Mouse (Mus musculus) WW6 (cell line): ENCODE measurements at regions not wholly inside any gene's neighbourhood (a gene's known extent, or its start where the extent isn't known, plus 50 kb on each side); places are given as distances from the start of the nearest gene placed in this dataset.

Experiments
- DNase-seq: peaks from one replicate; pipeline ENCODE4 v3.0.0-alpha.2; 2013; ENCODE audit warnings: low read depth, low spot score

DNA sequence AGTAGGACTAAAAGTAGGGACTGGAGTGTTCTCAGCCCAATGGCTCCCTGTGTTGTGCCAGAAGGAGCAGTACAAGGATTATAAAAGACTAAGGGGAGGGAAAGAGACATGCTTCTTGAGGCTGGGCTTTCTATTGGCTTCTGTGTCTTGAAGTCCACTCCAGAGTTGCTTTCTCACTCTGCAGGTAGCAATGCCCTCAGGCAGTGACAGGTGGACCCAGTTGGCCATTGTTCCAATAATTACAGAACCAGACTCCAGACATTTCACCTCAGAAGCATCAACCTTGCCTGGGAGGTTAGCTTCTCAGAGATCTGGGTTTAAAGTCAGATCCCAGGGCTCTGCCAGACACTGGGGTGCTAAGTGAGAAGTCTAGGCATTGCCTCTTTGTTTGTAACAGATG, 136.3 kb upstream of the Tll1 start:
- no peak for DNase-seq

DNA sequence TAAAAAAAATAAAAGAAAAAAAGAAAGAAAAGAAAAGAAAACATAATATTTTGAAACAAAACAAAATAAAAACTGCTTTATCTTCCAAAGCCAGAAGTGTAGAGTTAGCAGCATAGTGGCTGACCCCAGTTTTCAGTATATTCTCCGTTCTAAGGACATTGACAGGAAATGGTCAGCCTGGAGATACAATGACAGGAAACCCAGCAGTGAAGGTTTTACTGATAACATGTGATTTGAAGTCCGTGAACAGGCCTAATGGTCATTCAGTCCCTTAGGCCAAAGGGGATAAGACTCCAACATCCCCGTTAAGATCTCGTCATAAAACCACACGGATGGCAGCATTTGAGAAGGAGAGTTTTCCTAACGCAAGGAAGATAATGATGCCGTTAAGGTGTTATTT, 131.3 kb upstream of the Tll1 start:
- no peak for DNase-seq

- no peak for DNase-seq
Observed at GRCm38 (mm10) chr8:64336546-64336945, 130.5 kb upstream of the Tll1 start.

- DNase-seq = no peak
Observed at GRCm38 (mm10) chr8:64335495-64335894, 129.4 kb upstream of the Tll1 start.

GRCm38 (mm10) chr8:64323985-64324384, 117.9 kb upstream of the Tll1 start:
- DNase-seq = no peak

- no peak for DNase-seq
Observed at GRCm38 (mm10) chr8:64320343-64320742, 114.3 kb upstream of the Tll1 start.

- DNase-seq = no peak
Observed at GRCm38 (mm10) chr8:64319220-64319820, 113.2 kb upstream of the Tll1 start.

GRCm38 (mm10) chr8:64318524-64319219, 112.6 kb upstream of the Tll1 start:
- no peak for DNase-seq

DNA sequence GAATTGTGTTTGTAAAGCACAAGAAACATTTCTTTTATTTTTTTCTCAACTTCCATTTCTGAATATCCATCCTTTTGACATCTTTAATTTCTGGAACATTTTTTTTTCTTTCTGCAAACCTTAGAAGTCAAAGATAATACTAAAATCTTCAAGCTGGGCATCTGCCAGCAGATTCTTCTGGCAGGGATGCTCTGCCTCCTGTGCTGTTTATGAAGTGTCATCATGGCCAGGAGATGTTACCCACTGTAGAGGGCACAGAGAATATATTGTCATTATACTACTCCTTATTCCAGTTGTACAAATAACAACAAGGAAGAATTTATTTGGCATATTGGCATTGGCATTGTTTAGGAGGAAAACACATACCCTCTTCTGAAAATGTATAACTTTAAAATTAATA, 111.7 kb upstream of the Tll1 start:
- DNase-seq = no peak

GRCm38 (mm10) chr8:64307995-64308394, 101.9 kb upstream of the Tll1 start:
- no peak for DNase-seq

GRCm38 (mm10) chr8:64282806-64283205, 76.7 kb upstream of the Tll1 start:
- no peak for DNase-seq

GRCm38 (mm10) chr8:64281598-64281997, 75.5 kb upstream of the Tll1 start:
- no peak for DNase-seq

GRCm38 (mm10) chr8:64280391-64280790, 74.3 kb upstream of the Tll1 start:
- no peak for DNase-seq

DNA sequence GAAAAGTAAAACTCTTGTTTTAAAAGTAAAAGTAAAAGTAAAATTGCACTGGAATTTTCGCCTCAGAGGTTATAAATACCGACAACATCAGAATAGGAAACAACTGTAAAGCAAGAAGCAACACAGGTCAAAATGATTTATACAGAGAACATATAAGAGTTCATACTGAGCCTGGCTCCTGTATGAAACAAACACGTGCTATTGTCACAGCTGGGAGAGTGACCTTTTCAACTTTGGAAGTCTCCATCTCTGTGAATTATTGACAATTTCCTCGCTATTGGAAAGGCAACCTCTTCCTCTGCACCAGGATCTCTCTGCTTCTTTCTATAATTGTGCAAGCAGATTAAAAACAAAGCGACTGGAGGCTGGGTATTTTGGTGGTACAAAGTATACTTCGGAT, 70.0 kb upstream of the Tll1 start:
- no peak for DNase-seq

DNA sequence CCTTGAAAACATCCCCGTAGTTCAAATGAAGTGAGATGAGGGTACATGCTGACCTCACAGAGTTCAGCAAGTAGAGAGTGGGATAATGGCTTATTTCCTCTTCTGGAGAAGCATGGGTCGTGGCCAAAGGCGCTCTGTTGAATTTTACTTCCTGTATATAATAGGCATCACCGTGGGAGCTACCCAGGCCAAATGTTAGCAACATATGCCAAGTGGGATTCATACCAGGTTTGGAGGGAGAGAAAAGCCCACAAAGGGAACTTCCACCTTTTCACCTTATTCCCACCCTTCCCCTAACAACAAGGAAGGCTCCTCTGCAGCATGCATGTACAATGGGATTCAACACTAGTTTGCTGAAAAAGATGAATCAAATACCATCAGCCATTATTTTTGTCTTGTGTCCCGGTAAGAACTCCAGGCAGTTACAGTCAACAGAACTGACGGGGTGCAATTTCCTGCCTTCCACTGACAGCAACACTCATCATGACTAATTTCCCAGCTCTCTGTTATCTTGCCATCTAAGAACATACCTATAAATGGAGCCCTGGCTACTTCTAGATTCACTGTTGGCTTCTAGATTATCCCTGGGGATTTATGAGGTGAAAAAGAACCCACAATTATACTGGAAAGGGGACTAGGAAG, 59.4 kb upstream of the Tll1 start:
- DNase-seq = no peak
